Mouse (Mus musculus) A20 (cell line): ENCODE data around the gene Eomes.

Experiments
- DNase-seq: peaks from one replicate; pipeline ENCODE4 v3.0.0-alpha.2; 2011; ENCODE audit warnings: low read depth, low spot score

Gene Eomes

GRCm38 (mm10) chr9:118519101-118519500 lies 41.1 kb downstream of the Eomes start:
- no peak for DNase-seq

GRCm38 (mm10) chr9:118520011-118520410 lies 42.0 kb downstream of the Eomes start:
- no peak for DNase-seq

- no peak for DNase-seq
Observed at GRCm38 (mm10) chr9:118520858-118521257, 42.8 kb downstream of the Eomes start.

- DNase-seq, result no peak
Observed at GRCm38 (mm10) chr9:118521659-118522058, 43.6 kb downstream of the Eomes start.

- DNase-seq, result no peak
Observed at GRCm38 (mm10) chr9:118523738-118524137, 45.7 kb downstream of the Eomes start.

- no peak for DNase-seq
Observed at GRCm38 (mm10) chr9:118527056-118527455, 49.0 kb downstream of the Eomes start.

GRCm38 (mm10) chr9:118529783-118530182 lies 51.8 kb downstream of the Eomes start:
- DNase-seq, result no peak

GRCm38 (mm10) chr9:118530679-118531078 lies 52.7 kb downstream of the Eomes start:
- DNase-seq, result no peak

- no peak for DNase-seq
Observed at GRCm38 (mm10) chr9:118532516-118533205, 54.6 kb downstream of the Eomes start.
